Mouse (Mus musculus) thymus, postnatal 36 days (tissue): Measurements from ENCODE around the gene Fstl4.
"Not testable (repeated sequence)": the region's sequence is repeated elsewhere in the genome, so short reads cannot be mapped to it uniquely, and the experiment has no call there.

Experiments used
- DNase-seq, 2 experiments: peaks; one replicate each; pipeline ENCODE4 v3.0.0; 2022; ENCODE audit warnings: mixed read lengths in 2 of 2

Gene Fstl4

GRCm38 (mm10) chr11:53028421-53029168, 264.2 kb downstream of the Fstl4 start:
- no peak for DNase-seq

DNA sequence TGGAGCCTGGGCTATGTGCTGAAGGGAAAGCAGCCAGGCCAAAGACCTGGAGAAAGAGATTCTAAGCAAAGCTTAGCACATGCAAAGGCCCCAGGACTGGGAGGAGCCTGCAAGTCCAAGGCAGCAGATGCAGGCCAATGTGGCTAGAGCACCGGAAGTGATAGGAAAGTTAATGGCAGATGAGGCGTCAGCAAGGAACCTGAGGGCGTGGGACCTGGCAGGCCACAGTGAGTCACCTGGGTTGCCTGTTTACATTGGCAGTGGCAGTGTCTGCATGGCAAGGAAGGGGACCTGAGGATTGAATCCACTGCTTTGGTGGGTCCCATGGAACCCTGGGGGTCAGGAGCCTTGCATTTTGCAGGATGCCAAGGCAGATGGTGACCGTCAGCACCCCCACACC, 267.3 kb downstream of the Fstl4 start:
- no peak for DNase-seq

GRCm38 (mm10) chr11:53032336-53032735, 267.9 kb downstream of the Fstl4 start:
- DNase-seq: peak; percentile 65 to 72

- no peak for DNase-seq
Observed at GRCm38 (mm10) chr11:53035414-53035813, 271.0 kb downstream of the Fstl4 start.

- no peak for DNase-seq
Observed at GRCm38 (mm10) chr11:53046850-53047249, 282.4 kb downstream of the Fstl4 start.

DNA sequence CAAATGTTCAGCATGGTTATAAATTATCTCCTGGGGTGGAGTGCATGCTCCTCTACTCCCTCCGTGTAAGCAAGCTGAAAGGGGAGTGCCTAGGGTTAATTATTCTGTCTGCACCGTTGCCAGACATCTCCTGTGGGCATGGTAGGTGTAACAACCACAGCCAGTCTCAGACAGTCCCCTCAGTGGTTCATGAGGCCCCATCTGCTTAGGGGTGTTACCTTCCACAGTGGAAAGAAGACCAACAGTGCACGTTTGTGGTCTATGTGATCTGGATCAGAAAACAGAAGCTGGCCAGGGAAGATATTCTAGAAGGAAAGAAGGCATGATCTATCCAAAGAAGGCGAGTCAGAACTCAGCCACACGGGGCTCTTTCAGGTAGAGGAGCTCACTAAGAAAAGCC, 289.7 kb downstream of the Fstl4 start:
- DNase-seq: no peak

GRCm38 (mm10) chr11:53055896-53056295, 291.5 kb downstream of the Fstl4 start:
- DNase-seq: no peak

DNA sequence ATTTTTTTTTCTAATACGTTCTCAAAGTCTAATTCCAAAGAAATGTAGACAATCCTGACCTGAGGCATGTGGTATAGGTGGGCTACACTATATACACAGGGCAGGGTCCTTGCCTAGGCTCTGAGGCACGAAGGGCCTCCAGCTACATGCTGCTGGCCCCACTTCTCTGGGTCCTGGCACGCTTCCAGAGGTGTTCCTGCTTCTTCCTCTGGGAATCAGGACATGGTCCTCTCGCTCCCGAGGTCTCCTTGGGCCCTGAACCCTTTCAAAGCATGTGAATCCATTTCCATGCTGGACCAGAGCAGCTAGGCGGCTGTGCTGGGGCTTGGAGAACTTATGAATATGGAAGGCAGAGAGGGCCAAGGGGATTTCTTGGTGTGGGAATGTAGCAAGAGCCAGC, 292.3 kb downstream of the Fstl4 start:
- DNase-seq: no peak

GRCm38 (mm10) chr11:53057821-53058553, 293.6 kb downstream of the Fstl4 start:
- DNase-seq: no peak

GRCm38 (mm10) chr11:53058557-53058956, 294.1 kb downstream of the Fstl4 start:
- no peak for DNase-seq

DNA sequence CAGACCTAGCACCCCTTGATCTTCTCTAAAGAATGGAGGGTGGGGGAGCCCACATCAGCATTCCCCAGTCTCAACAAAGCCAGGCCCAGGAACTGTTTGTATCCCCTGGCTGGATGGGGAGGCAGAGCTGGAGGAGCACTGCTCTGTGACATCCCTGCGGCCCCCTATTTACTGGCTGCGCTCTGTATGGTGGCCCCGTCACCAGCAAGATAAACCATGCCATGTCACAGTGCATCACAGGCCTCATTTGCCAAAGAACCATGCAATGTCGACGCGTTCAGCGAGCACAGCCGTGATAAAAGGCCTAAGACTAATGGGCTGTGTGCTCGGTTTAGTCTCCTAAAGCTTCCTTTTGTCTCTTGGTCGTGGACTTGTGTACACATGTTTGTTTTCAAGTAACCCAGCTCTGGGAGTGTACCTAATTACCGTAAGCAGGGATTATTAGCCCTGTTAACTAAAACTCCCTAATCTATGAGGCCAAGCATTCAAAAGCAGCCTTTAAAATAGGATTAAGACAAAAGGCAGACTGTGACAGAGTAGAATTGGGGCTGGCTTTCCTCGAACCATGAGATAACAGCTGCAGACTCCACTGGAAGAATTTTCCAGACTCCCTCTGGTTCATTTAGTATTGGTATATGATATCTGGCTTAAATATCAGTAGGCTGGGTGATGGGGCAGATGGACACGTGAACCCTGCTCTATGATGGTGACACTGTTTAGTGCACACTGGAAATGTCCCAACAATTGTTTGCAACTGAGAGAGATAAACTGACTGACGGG, 303.5 kb downstream of the Fstl4 start:
- DNase-seq: no peak

GRCm38 (mm10) chr11:53068479-53069065, 304.1 kb downstream of the Fstl4 start:
- no peak for DNase-seq

- no peak for DNase-seq
Observed at GRCm38 (mm10) chr11:53069751-53070150, 305.3 kb downstream of the Fstl4 start.

DNA sequence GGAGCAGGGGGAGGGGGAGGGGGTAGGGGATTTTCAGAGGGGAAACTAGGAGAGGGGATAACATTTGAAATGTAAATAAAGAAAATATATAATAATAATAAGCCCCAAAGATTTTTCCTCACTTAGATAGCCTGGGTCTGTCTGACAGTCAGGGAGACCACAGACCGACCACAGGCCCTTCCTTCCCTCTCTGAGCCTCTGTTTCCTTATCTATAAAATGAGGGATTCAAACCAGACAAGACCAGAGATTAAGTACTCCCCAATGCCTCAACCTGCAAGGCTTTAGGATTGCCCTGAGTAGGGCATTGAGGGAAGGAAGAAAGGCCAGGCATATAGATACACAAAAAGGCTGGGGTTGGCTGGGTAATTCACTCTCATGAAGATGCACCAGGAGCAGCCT, 307.2 kb downstream of the Fstl4 start:
- no peak for DNase-seq

GRCm38 (mm10) chr11:53077641-53078040, 313.2 kb downstream of the Fstl4 start:
- no peak for DNase-seq

DNA sequence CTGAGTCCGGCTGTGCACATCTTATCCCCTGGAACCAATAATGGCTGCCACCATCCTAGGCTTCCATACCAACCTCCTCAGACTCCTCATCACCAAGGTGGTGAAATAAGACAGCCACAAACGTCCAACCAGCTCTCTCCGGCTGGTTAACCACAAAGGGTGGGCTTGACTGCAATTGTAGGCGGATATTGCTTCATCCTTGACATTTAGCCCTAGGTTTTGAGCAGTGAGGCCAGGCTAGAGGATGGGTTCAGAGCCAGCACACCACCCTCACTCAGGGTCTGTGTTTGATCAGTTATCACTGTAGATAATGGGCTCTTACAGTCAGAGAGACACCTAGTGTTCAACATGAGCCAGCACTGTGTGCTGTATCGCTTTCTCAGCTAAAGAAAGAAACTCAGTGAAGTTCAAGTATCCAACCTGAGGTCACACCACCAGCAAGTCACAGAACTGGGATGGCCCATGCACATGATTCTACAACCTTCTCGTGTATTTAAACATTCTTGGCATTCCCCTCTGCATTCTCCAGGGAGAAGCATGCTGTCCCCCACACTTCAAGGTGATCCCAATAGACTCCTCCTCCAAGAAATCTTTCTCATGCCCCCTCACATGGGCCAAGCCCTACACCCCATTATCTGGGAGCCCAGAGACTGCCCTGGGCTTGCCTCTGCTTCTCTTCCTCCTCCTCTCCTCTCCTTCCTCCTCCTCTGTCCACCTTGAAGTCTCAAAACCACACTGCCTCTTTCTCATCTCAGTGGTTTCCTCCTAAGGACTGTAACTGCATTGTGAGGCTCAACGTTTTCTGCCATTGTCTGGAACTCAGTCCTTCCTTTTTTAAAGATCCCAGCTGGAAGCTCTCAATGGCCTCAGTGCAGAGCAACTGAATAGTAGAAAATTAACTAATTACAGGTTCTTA, 314.2 kb downstream of the Fstl4 start:
- no peak for DNase-seq

- no peak for DNase-seq
Observed at GRCm38 (mm10) chr11:53081310-53081709, 316.9 kb downstream of the Fstl4 start.

- peak; percentile 68 to 70 for DNase-seq
Observed at GRCm38 (mm10) chr11:53085367-53085766, 320.9 kb downstream of the Fstl4 start.

DNA sequence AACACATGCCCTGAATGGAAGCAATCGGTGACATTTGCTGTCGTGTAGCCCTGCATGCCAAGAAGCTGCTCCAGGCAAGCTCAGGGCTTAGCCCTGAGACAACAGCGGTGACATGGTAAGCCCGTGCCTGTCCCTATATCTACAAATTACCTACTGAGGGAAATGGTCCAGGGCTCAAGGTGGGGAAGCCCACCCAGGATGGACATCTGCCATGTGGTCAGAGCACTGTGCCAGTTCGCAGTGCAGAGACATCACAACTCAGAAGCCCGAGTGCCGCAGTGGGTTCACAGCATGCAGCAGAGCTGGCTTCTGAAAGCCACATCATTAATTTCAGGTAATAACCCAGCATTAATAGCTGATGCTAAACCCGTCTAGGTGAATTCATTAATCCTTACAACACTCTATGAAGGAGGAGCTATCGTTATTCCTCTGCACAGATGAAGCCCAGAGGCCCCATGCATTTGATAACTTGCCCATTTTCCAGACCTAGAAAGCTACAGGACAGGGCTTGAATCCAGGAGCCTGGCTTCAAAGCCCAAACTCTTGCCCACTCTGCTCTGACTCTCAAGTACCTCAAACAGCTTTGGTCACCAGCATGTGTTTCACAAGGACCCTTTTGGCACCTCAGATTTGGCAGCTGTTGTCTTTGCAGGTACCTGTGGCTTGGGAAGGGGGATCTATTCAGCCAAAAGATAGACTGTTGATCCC, 321.6 kb downstream of the Fstl4 start:
- DNase-seq: no peak

DNA sequence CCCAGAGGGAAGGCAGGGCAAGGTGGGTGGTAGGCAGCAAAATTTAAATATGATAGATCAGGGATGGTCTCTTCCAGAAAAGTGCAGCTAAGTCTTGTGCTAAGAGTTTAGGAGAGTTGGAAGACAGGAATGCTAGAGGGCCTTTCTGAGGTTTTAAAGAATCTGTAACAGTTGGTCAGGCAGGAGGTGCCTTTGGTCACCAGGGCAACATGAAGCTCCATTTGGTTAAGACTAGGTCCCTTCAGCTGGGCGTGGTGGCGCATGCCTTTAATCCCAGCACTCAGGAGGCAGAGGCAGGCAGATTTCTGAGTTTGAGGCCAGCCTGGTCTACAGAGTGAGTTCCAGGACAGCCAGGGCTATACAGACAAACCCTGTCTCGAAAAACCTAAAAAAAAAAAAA, 323.5 kb downstream of the Fstl4 start:
- not testable (repeated sequence) for DNase-seq

DNA sequence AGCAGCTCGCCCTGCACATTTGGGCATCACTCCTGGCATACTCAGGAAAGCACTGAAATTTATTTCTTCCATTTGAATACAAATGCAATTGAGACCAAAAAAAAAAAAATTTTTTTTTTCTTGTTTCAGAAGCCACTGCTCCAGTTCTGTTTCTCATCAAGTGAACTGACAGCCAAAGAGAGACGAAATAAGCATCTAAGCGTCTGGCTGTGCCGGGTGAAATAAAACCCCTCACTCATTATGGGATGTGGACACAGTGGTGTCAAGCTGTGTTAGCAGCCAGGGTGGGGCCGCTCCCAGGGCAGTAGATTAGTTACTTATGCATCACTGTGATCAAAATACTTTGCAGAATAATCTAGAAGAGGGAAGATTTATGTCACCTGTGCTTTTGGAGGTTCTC, 327.2 kb downstream of the Fstl4 start:
- DNase-seq: no peak
